Mouse (Mus musculus): ENCODE results near the gene Gm6588. TPM values are rescaled to one million over a fixed set of nuclear protein-coding genes. Genes with fewer than 3 reads are reported as not detected.

The Gm6588 gene
- total and polyA plus RNA-seq, 2 experiments from 2014 or later = 0.25 TPM; not detected in 1

DNA sequence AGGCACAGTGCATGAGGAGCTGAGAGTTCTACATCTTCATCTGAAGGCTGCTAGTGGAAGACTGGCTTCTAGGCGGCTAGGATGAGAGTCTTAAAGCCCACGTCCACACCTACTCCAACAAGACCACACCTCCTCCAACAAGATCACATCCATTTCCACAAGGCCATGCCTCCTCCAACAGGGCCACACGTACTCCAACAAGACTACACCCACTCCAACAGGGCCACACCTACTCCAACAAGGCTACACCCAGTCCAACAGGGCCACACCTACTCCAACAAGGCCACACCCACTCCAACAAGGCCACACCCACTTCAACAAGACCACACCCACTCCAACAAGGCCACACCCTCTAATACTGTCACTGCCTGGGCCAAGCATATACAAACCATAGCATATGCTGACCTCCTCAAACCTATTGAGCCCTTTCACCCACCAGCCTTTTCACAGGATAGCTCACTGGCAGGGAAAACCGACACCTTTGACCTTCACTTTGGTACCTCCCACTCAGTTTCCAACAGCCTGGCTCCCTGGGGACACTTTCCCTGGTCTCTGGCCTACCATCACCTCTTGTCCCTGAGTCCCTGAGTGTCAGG is 19.9 kb downstream of the Gm6588 start:
- H3K4me2 ChIP-seq (ENCODE audit: low read depth, low read length) = no peak overlapping the region
- no peak overlapping the region for H3K27ac ChIP-seq
- no peaks in the 10 kb centered on the region for H3K27me3 ChIP-seq (ENCODE audit: insufficient read depth, low read length)
- TF ChIP-seq CTCF (IDR thresholded peaks at IDR 0.05; ENCODE audit: low read depth) = no peak
- H3K36me3 ChIP-seq (ENCODE audit: insufficient read depth, low read length) = peaks cover 12% of the 10 kb centered on the region; the same call in 1 of the 2 replicates
- H3K9me3 ChIP-seq (ENCODE audit: low read length) = no peaks in the 10 kb centered on the region
- no peaks in the 10 kb centered on the region for H3K4me1 ChIP-seq (ENCODE audit: insufficient read depth, low read length)
- DNase-seq (ENCODE audit: low spot score) = no peak
- no peak for ATAC-seq
- H3K4me3 ChIP-seq (ENCODE audit: low read length) = no peak overlapping the region
- WGBS = 88% methylated on average over 4 of the region's 4 CpGs
- no peak overlapping the region for H3K9ac ChIP-seq (replicated peaks; ENCODE audit: low read length)

DNA sequence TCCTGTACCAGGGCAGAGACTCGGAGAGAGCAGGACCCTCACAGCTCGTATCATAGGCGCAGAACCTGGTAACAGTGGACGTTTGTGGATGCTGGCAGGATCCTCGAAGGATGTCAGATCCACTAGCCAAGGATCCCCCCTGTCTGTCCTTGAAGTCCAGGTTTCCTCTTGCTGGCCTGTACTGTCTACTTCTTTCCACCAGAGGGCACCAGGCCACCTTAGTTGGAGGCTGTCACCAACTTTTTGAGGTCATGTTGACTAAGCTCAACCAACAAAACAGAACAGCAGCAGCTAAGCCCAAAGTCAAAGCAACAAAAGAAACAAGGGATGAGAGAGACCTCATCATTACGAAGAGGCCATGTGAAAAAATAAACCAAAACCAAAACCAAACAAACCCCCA is 20.9 kb downstream of the Gm6588 start:
- Histone ChIP-seq H3K4me3 (ENCODE audit: low read length) (no peak overlapping the region), H3K9me3 (ENCODE audit: low read length) (no peaks in the 10 kb centered on the region), H3K4me2 (ENCODE audit: low read depth, low read length) (no peak overlapping the region), H3K4me1 (ENCODE audit: insufficient read depth, low read length) (no peaks in the 10 kb centered on the region), H3K27ac (no peak overlapping the region), H3K36me3 (ENCODE audit: insufficient read depth, low read length) (peaks cover 11% of the 10 kb centered on the region; the same call in 1 of the 2 replicates), H3K9ac (replicated peaks; ENCODE audit: low read length) (no peak overlapping the region), H3K27me3 (ENCODE audit: insufficient read depth, low read length) (no peaks in the 10 kb centered on the region)
- ATAC-seq (no peak), DNase-seq (ENCODE audit: low spot score) (peak; percentile 83)
- 68% methylated on average over 6 of the region's 6 CpGs for WGBS
- TF ChIP-seq CTCF (IDR thresholded peaks at IDR 0.05; ENCODE audit: low read depth) = peak; percentile 93

DNA sequence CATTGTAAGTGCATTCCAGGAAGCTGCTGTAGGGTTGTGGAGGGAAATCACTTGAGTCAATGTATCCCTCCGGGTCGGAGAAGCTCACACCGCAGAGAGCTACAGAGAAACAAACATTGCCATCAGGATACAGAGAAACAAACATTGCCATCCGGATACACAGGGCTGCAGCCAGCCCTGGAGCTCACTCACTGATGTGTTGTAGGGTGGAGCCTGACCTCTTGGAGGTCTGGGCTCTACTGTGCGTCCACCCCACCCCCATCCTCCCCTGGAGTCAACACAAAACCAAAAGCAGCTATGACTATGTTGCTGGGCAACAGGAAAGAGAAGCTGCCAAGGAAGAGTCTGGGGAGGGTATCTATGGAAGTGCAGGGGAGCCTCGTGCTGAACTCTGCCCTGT is 24.2 kb downstream of the Gm6588 start:
- no peak for ATAC-seq

DNA sequence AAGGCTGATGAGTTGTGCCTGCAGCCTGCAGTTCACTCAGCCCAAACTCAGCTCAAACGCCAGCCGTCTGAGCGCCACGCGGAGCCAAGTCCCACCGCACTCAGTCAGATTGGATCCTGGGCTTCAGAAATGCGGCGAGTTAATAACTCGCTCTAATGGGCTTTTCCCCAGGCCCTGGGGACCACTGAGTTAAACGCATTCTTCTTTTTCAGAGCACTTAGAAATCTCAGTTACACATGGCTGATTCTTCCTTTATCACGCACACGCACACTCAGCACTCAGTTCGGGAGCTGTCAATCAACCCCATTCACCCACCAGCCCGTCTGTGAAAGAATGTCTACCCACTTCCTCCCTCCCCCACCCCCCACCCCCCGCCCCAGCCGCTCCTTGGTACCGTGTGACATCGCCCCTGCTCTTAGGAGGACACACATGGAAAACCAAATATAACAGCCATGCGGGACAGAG is 32.8 kb downstream of the Gm6588 start:
- H3K27ac ChIP-seq = peak overlapping the region; percentile 60; the same call in 1 of the 2 replicates
- peak overlapping the region; percentile 30 for H3K4me2 ChIP-seq (ENCODE audit: low read depth, low read length)
- no peak overlapping the region for H3K4me3 ChIP-seq (ENCODE audit: low read length)
- ATAC-seq (peak; percentile 43; the same call in 1 of the 2 replicates), DNase-seq (ENCODE audit: low spot score) (peak; percentile 56)
- H3K9me3 ChIP-seq (ENCODE audit: low read length) = no peaks in the 10 kb centered on the region
- no peaks in the 10 kb centered on the region for H3K36me3 ChIP-seq (ENCODE audit: insufficient read depth, low read length)
- no peak for TF ChIP-seq CTCF (IDR thresholded peaks at IDR 0.05; ENCODE audit: low read depth)
- no peaks in the 10 kb centered on the region for H3K27me3 ChIP-seq (ENCODE audit: insufficient read depth, low read length)
- 0 out of 2 replicates have a peak overlapping the region, but pooled peaks have one; percentile 28 for H3K9ac ChIP-seq (replicated peaks; ENCODE audit: low read length)
- peaks cover 27% of the 10 kb centered on the region for H3K4me1 ChIP-seq (ENCODE audit: insufficient read depth, low read length)
- WGBS = 6% methylated on average over 19 of the region's 19 CpGs

More for the DNA sequence above, 24.2 kb downstream of the Gm6588 start:
- Histone ChIP-seq H3K27ac (no peak overlapping the region), H3K4me2 (ENCODE audit: low read depth, low read length) (no peak overlapping the region), H3K4me3 (ENCODE audit: low read length) (no peak overlapping the region), H3K4me1 (ENCODE audit: insufficient read depth, low read length) (no peaks in the 10 kb centered on the region), H3K9ac (replicated peaks; ENCODE audit: low read length) (0 out of 2 replicates have a peak overlapping the region, but pooled peaks have one; percentile 9), H3K9me3 (ENCODE audit: low read length) (no peaks in the 10 kb centered on the region), H3K36me3 (ENCODE audit: insufficient read depth, low read length) (peaks cover 5% of the 10 kb centered on the region; the same call in 1 of the 2 replicates), H3K27me3 (ENCODE audit: insufficient read depth, low read length) (no peaks in the 10 kb centered on the region)
- no peak for TF ChIP-seq CTCF (IDR thresholded peaks at IDR 0.05; ENCODE audit: low read depth)
- DNase-seq (ENCODE audit: low spot score) = no peak
- 31% methylated on average over 6 of the region's 6 CpGs for WGBS

DNA sequence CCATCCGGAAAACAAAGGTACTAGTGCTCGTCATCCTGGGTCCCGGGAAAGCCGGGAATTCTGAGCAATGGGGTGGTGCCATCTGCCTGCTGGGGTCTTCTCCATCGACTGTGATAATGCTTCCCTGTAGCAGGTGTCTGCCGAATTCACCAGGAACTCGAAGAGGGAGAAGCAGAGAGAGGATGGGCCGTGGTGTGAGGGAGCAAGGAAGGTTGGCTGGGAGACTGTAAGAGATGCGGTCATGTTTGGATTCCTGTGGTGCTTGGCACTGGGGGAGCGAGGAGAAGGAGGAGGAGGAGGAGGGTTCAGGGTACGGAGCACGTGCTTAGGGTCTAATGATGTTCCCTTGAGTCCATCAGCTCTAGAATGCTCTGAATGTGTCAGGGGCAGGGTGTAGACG is 33.3 kb downstream of the Gm6588 start:
- 23% methylated on average over 13 of the region's 13 CpGs for WGBS
- peak overlapping the region; percentile 30 for H3K4me2 ChIP-seq (ENCODE audit: low read depth, low read length)
- ATAC-seq = peak; percentile 10; the same call in 1 of the 2 replicates

DNA sequence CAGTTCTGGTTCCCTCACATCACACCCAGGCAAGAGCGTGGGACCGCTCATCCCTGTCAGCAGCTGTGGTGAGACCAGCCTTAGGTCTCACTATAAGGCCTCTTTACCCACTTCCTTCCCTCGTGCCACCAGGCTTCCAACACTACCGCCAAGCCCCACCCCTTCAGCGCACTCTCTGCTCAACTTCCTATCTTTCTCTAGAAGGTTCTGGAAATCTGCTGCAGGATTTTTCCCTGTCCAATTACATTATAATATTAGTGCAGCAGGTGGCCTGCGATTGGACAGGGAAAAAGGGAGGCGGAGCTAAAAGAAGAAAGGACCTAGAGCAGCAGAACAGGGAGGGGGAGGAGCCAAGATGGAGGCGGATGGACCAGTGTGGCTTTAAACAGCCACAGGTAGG is 33.8 kb downstream of the Gm6588 start:
- TF ChIP-seq CTCF (IDR thresholded peaks at IDR 0.05; ENCODE audit: low read depth) = no peak
- ATAC-seq = no peak; the same call in 1 of the 2 replicates
- no peak for DNase-seq (ENCODE audit: low spot score)
- Histone ChIP-seq H3K36me3 (ENCODE audit: insufficient read depth, low read length) (no peaks in the 10 kb centered on the region), H3K9ac (replicated peaks; ENCODE audit: low read length) (no peak overlapping the region), H3K4me2 (ENCODE audit: low read depth, low read length) (no peak overlapping the region), H3K9me3 (ENCODE audit: low read length) (no peaks in the 10 kb centered on the region), H3K4me1 (ENCODE audit: insufficient read depth, low read length) (peaks cover 27% of the 10 kb centered on the region), H3K27me3 (ENCODE audit: insufficient read depth, low read length) (no peaks in the 10 kb centered on the region), H3K4me3 (ENCODE audit: low read length) (no peak overlapping the region), H3K27ac (no peak overlapping the region; the same call in 1 of the 2 replicates)
- 86% methylated on average over 8 of the region's 8 CpGs for WGBS

More for the DNA sequence above, 33.3 kb downstream of the Gm6588 start:
- no peak for TF ChIP-seq CTCF (IDR thresholded peaks at IDR 0.05; ENCODE audit: low read depth)
- Histone ChIP-seq H3K27ac (peak overlapping the region; percentile 60; the same call in 1 of the 2 replicates), H3K27me3 (ENCODE audit: insufficient read depth, low read length) (no peaks in the 10 kb centered on the region), H3K9me3 (ENCODE audit: low read length) (no peaks in the 10 kb centered on the region), H3K36me3 (ENCODE audit: insufficient read depth, low read length) (no peaks in the 10 kb centered on the region), H3K9ac (replicated peaks; ENCODE audit: low read length) (peak overlapping the region; percentile 28; the same call in 1 of the 2 replicates), H3K4me3 (ENCODE audit: low read length) (no peak overlapping the region), H3K4me1 (ENCODE audit: insufficient read depth, low read length) (peaks cover 27% of the 10 kb centered on the region)
- DNase-seq (ENCODE audit: low spot score) = peak; percentile 17
